ENCODE assay signal across 12 mouse cellular contexts in genomic region chr11:16977611-16978010, GRCm38 (mm10). TPM values are rescaled to one million over a fixed set of nuclear protein-coding genes. Genes with fewer than 3 reads are reported as not detected.
DNase-seq lines count a peak whose midpoint lies in the region; ATAC-seq and TF ChIP-seq lines count a peak whose summit lies in the region.
"Had no signal": no experiment of that assay in that cellular context is flagged by ENCODE, and none has a peak within 500 bp of the region (broad histone marks: within the 10 kb centered on the region; RNA-seq: fewer than 3 reads in every experiment).

No protein-coding gene starts in this region.

- TF ChIP-seq POLR2A in MEL (IDR thresholded peaks at IDR 0.05; ENCODE audit: control insufficient read depth in 1 of 2, insufficient read depth in 1 of 2, low read depth in 1 of 2, low read length in 2 of 2, poor library complexity in 1 of 2) = no peak; a peak in 1 of 4 replicates

- DNase-seq in heart, postnatal 10 days = no peak
- peak; percentile 88 for DNase-seq in MEL (ENCODE audit: low read depth, low spot score)
- DNase-seq in cerebellum, postnatal 25 days = no peak
- no peak for DNase-seq in adrenal gland, adult 18-20 months (ENCODE audit: low spot score in 2 of 2)
- DNase-seq: cerebellum, postnatal 14 days had no signal

- WGBS in heart, embryonic 13.5 days = 41% methylated on average over 2 of the region's 2 CpGs
- 31% methylated on average over 2 of the region's 2 CpGs for WGBS in liver, embryonic 12.5 days (ENCODE audit: insufficient replicate concordance)

- no peaks in the 10 kb centered on the region for H3K36me3 ChIP-seq in heart, embryonic 13.5 days
- peaks cover 37 to 73% of the 10 kb centered on the region in 2 experiments for H3K36me3 ChIP-seq in MEL (ENCODE audit: control insufficient read depth in 1 of 2, insufficient read depth in 2 of 2, low read length in 2 of 2)
- no peaks in the 10 kb centered on the region for H3K36me3 ChIP-seq in liver, embryonic 12.5 days
- H3K36me3 ChIP-seq: limb, embryonic 13.5 days had no signal

- no peak overlapping the region for H3K4me3 ChIP-seq in heart, embryonic 13.5 days
- no peak overlapping the region for H3K4me3 ChIP-seq in MEL (ENCODE audit: control insufficient read depth in 1 of 2, insufficient read depth in 1 of 2, low read depth in 2 of 2, low read length in 2 of 2)
- H3K4me3 ChIP-seq in liver, embryonic 12.5 days = no peak overlapping the region
- H3K4me3 ChIP-seq: forebrain, embryonic 13.5 days; hindbrain, embryonic 15.5 days; limb, embryonic 13.5 days; myocyte had no signal

- no peak for TF ChIP-seq CTCF in MEL (IDR thresholded peaks at IDR 0.05 in 2 of 3, conservative IDR thresholded peaks at IDR 0.05 in 1 of 3; ENCODE audit: control insufficient read depth in 1 of 3, insufficient read depth in 1 of 3, low read depth in 2 of 3, low read length in 3 of 3, poor library complexity in 1 of 3, severe bottlenecking in 1 of 3)

- H3K9ac ChIP-seq in heart, embryonic 13.5 days = no peak overlapping the region
- H3K9ac ChIP-seq in MEL (ENCODE audit: control insufficient read depth, low read depth, low read length, poor library complexity, severe bottlenecking) = peak overlapping the region; percentile 32
- no peak overlapping the region for H3K9ac ChIP-seq in liver, embryonic 12.5 days
- H3K9ac ChIP-seq: forebrain, embryonic 13.5 days; hindbrain, embryonic 15.5 days; limb, embryonic 13.5 days had no signal

- peaks cover 9% of the 10 kb centered on the region; the same call in 1 of the 2 replicates for H3K4me1 ChIP-seq in heart, embryonic 13.5 days
- H3K4me1 ChIP-seq in MEL (ENCODE audit: control insufficient read depth in 1 of 2, insufficient read depth in 2 of 2, low read length in 2 of 2) = peaks cover 20 to 36% of the 10 kb centered on the region in 2 experiments
- peaks cover 19% of the 10 kb centered on the region for H3K4me1 ChIP-seq in liver, embryonic 12.5 days
- H3K4me1 ChIP-seq: forebrain, embryonic 13.5 days; hindbrain, embryonic 15.5 days; limb, embryonic 13.5 days had no signal

- H3K27ac ChIP-seq in heart, embryonic 13.5 days (replicated peaks) = peak overlapping the region; percentile 40
- peak overlapping the region; percentile 97 for H3K27ac ChIP-seq in MEL (ENCODE audit: control insufficient read depth, low read depth, low read length)
- no peak overlapping the region; the same call in 1 of the 2 replicates for H3K27ac ChIP-seq in liver, embryonic 12.5 days
- H3K27ac ChIP-seq: forebrain, embryonic 13.5 days; hindbrain, embryonic 15.5 days; limb, embryonic 13.5 days had no signal

- no peak for TF ChIP-seq RAD21 in MEL (IDR thresholded peaks at IDR 0.05; ENCODE audit: low read depth, low read length)

- no peaks in the 10 kb centered on the region for H3K9me3 ChIP-seq in heart, embryonic 13.5 days
- H3K9me3 ChIP-seq in MEL (replicated peaks; ENCODE audit: insufficient read depth, low read length) = no peaks in the 10 kb centered on the region
- H3K9me3 ChIP-seq in liver, embryonic 12.5 days (replicated peaks) = no peaks in the 10 kb centered on the region
- H3K9me3 ChIP-seq: forebrain, embryonic 13.5 days; hindbrain, embryonic 15.5 days; limb, embryonic 13.5 days had no signal

- intact Hi-C loops in heart, postnatal 10 days (cut with DNase I) = loop anchor here (10.0 kb wide), 1 partner anchor 177 kb away; the partner anchor contains the start of gene Ppp3r1

- peak; percentile 51 to 88 for TF ChIP-seq EP300 in MEL (IDR thresholded peaks at IDR 0.05; ENCODE audit: low read depth in 1 of 2, low read length in 2 of 2)

- no peak for ATAC-seq in heart, embryonic 13.5 days (ENCODE audit: extremely low read depth, insufficient number of reproducible peaks, low FRiP score, low TSS enrichment)
- 0 out of 2 replicates have a peak, but pooled peaks have one; percentile 23 for ATAC-seq in liver, embryonic 12.5 days
- ATAC-seq in neutrophil, adult 5-6 weeks (ENCODE audit: extremely low read depth, insufficient number of reproducible peaks, low FRiP score, poor library complexity, severe bottlenecking) = peak; percentile 15; the same call in 1 of the 2 replicates
- ATAC-seq: forebrain, embryonic 13.5 days had no signal

- H3K27me3 ChIP-seq in heart, embryonic 13.5 days (replicated peaks) = no peaks in the 10 kb centered on the region
- H3K27me3 ChIP-seq in MEL (ENCODE audit: control insufficient read depth in 1 of 2, insufficient read depth in 2 of 2, low read length in 2 of 2) = no peaks in the 10 kb centered on the region
- no peaks in the 10 kb centered on the region for H3K27me3 ChIP-seq in liver, embryonic 12.5 days (replicated peaks)
- H3K27me3 ChIP-seq: forebrain, embryonic 13.5 days; hindbrain, embryonic 15.5 days; limb, embryonic 13.5 days had no signal

- H3K79me2 ChIP-seq in MEL (ENCODE audit: control insufficient read depth, insufficient read depth, low read length, poor library complexity) = no peaks in the 10 kb centered on the region

- no peak overlapping the region for H3K4me2 ChIP-seq in heart, embryonic 13.5 days
- H3K4me2 ChIP-seq in liver, embryonic 12.5 days = no peak overlapping the region
- H3K4me2 ChIP-seq: forebrain, embryonic 13.5 days; hindbrain, embryonic 15.5 days; limb, embryonic 13.5 days had no signal

TF ChIP-seq in MEL, 35 proteins besides CTCF, POLR2A, EP300 and RAD21:
- TF ChIP-seq E2F4 (IDR thresholded peaks at IDR 0.05; ENCODE audit: borderline replicate concordance, low read depth, low read length) (no peak), ETS1 (IDR thresholded peaks at IDR 0.05; ENCODE audit: low read depth, low read length) (peak; percentile 78), UBTF (IDR thresholded peaks at IDR 0.05; ENCODE audit: borderline replicate concordance, insufficient read depth, low read depth, low read length) (no peak), MAZ (IDR thresholded peaks at IDR 0.05; ENCODE audit: low read depth, low read length) (no peak), ELF1 (IDR thresholded peaks at IDR 0.05; ENCODE audit: low read depth, low read length) (no peak; the same call in 1 of the 2 replicates), MEF2A (IDR thresholded peaks at IDR 0.05; ENCODE audit: extremely low read depth, insufficient replicate concordance, low read depth, low read length, poor library complexity, severe bottlenecking) (no peak), NELFE (IDR thresholded peaks at IDR 0.05; ENCODE audit: low read depth, low read length) (no peak), MXI1 (IDR thresholded peaks at IDR 0.05; ENCODE audit: low read depth, low read length) (peak; percentile 46; the same call in 1 of the 2 replicates), ZKSCAN1 (IDR thresholded peaks at IDR 0.05; ENCODE audit: low read depth, low read length) (no peak), ZMIZ1 (IDR thresholded peaks at IDR 0.05; ENCODE audit: low read depth, low read length) (no peak; the same call in 1 of the 2 replicates), ZC3H11A (IDR thresholded peaks at IDR 0.05; ENCODE audit: low read depth, low read length) (no peak), HCFC1 (IDR thresholded peaks at IDR 0.05; ENCODE audit: low read depth, low read length) (no peak), TAL1 (IDR thresholded peaks at IDR 0.05; ENCODE audit: low read length) (peak; percentile 43; the same call in 1 of the 2 replicates), RCOR1 (IDR thresholded peaks at IDR 0.05; ENCODE audit: low read depth, low read length) (peak; percentile 50; the same call in 1 of the 2 replicates), TCF12 (IDR thresholded peaks at IDR 0.05; ENCODE audit: low read depth, low read length) (peak; percentile 65), USF2 (IDR thresholded peaks at IDR 0.05; ENCODE audit: borderline replicate concordance in 1 of 2, insufficient read depth in 1 of 2, low read depth in 1 of 2, low read length in 2 of 2) (no peak), KAT2A (conservative IDR thresholded peaks at IDR 0.05; ENCODE audit: low read depth, low read length) (no peak), NRF1 (IDR thresholded peaks at IDR 0.05; ENCODE audit: insufficient read depth, low read depth, low read length, poor library complexity, severe bottlenecking) (no peak), POLR2AphosphoS5 (IDR thresholded peaks at IDR 0.05; ENCODE audit: borderline replicate concordance, low read depth, low read length) (no peak), GABPA (IDR thresholded peaks at IDR 0.05; ENCODE audit: low read depth, low read length) (no peak), MAX (IDR thresholded peaks at IDR 0.05; ENCODE audit: low read length) (peak; percentile 83), MYB (IDR thresholded peaks at IDR 0.05; ENCODE audit: low read depth, low read length) (no peak), USF1 (IDR thresholded peaks at IDR 0.05; ENCODE audit: low read depth, low read length) (no peak), JUND (IDR thresholded peaks at IDR 0.05; ENCODE audit: low read depth, low read length) (no peak), SMC3 (IDR thresholded peaks at IDR 0.05; ENCODE audit: low read depth, low read length) (no peak), SIN3A (IDR thresholded peaks at IDR 0.05; ENCODE audit: low read length) (no peak), POLR2AphosphoS2 (IDR thresholded peaks at IDR 0.05; ENCODE audit: low read length) (peak; percentile 20; the same call in 1 of the 2 replicates), GATA1 (IDR thresholded peaks at IDR 0.05; ENCODE audit: low read depth, low read length) (peak; percentile 55), CHD1 (IDR thresholded peaks at IDR 0.05; ENCODE audit: low read depth, low read length) (no peak), ZNF384 (IDR thresholded peaks at IDR 0.05; ENCODE audit: low read depth, low read length) (no peak), BHLHE40 (IDR thresholded peaks at IDR 0.05; ENCODE audit: borderline replicate concordance, low read depth, low read length) (no peak), MYC (IDR thresholded peaks at IDR 0.05; ENCODE audit: low read depth, low read length) (peak; percentile 73; the same call in 1 of the 2 replicates), TBP (IDR thresholded peaks at IDR 0.05; ENCODE audit: low read depth, low read length) (no peak), CHD2 (IDR thresholded peaks at IDR 0.05; ENCODE audit: low read length) (no peak), MAFK (IDR thresholded peaks at IDR 0.05; ENCODE audit: borderline replicate concordance, low read depth, low read length) (no peak)

RNA-seq across cellular contexts. Expression of gene Fbxo48, which starts 26.4 kb away (rescaled TPM):
- polyA plus RNA-seq in heart, embryonic 13.5 days (2015; fragmentation: Nextera tagmentation; extraction: Ambion mirVana) = 0.92 and 1.1 TPM in 2 replicates
- under 1 TPM; 0.67 to 0.94 TPM for total RNA-seq in heart, postnatal 10 days (2021)
- 3.4 and 3.7 TPM in 2 replicates for total RNA-seq in MEL (2012; rRNA removed)
- 1 to 10 TPM in 1 of 2 experiments, not detected in 1; 5.2 TPM for polyA plus RNA-seq in MEL (2012; ENCODE audit: insufficient read depth in 1 of 2, insufficient read length in 2 of 2, low read depth in 1 of 2, low replicate concordance in 2 of 2, missing spikeins in 1 of 2)
- polyA plus RNA-seq in liver, embryonic 12.5 days (2016; fragmentation: Nextera tagmentation; extraction: Ambion mirVana) = 2.5 and 3.2 TPM in 2 replicates
- 3.0 and 3.8 TPM in 2 replicates for total RNA-seq in neutrophil, adult 5-6 weeks (2017)
- total RNA-seq in adrenal gland, adult 18-20 months (2021) = under 1 TPM; 0.32 to 0.33 TPM
